Mouse (Mus musculus): ENCODE results near the gene Atg9a.
A peak's percentile ranks its signal among the peaks of the same experiment; 100 is the strongest.
"Not testable (repeated sequence)": the region's sequence is repeated elsewhere in the genome, so short reads cannot be mapped to it uniquely, and the experiment has no call there.

Gene Atg9a

GRCm38 (mm10) chr1:75191622-75192402 is at the start of gene Atg9a, which contains the start of gene Ankzf1:
Gene Atg9a (minus strand): TSS chr1:75192196.
Gene Ankzf1 (plus strand): TSS chr1:75192151.
- peak; percentile 97 for DNase-seq

- no peak for DNase-seq
Observed at GRCm38 (mm10) chr1:75239591-75239990, 47.6 kb upstream of the Atg9a start.

GRCm38 (mm10) chr1:75236117-75237050 is 44.4 kb upstream of the Atg9a start, which contains the start of gene Dnajb2:
Gene Dnajb2 (plus strand): TSS chr1:75236406.
- peak; percentile 94 for DNase-seq

GRCm38 (mm10) chr1:75234606-75235005 is 42.6 kb upstream of the Atg9a start:
- peak; percentile 79 for DNase-seq

- DNase-seq, result not testable (repeated sequence)
Observed at GRCm38 (mm10) chr1:75232489-75232888, 40.5 kb upstream of the Atg9a start.

GRCm38 (mm10) chr1:75231664-75232152 is 39.7 kb upstream of the Atg9a start, which contains the start of gene A630095N17Rik:
Gene A630095N17Rik (minus strand): TSS chr1:75232102.
- DNase-seq, result no peak

GRCm38 (mm10) chr1:75231224-75231623 is 39.2 kb upstream of the Atg9a start:
- DNase-seq, result no peak

- no peak for DNase-seq
Observed at GRCm38 (mm10) chr1:75230335-75230994, 38.5 kb upstream of the Atg9a start.

- DNase-seq, result no peak
Observed at GRCm38 (mm10) chr1:75229158-75229557, 37.2 kb upstream of the Atg9a start.

- DNase-seq, result no peak
Observed at GRCm38 (mm10) chr1:75227653-75228052, 35.7 kb upstream of the Atg9a start.

- DNase-seq, result no peak
Observed at GRCm38 (mm10) chr1:75226138-75226537, 34.1 kb upstream of the Atg9a start.

- no peak for DNase-seq
Observed at GRCm38 (mm10) chr1:75225473-75225872, 33.5 kb upstream of the Atg9a start.

GRCm38 (mm10) chr1:75223532-75223931 is 31.5 kb upstream of the Atg9a start:
- no peak for DNase-seq

- DNase-seq, result no peak
Observed at GRCm38 (mm10) chr1:75222926-75223325, 30.9 kb upstream of the Atg9a start.

GRCm38 (mm10) chr1:75221538-75221937 is 29.5 kb upstream of the Atg9a start:
- DNase-seq, result no peak

GRCm38 (mm10) chr1:75219531-75219930 is 27.5 kb upstream of the Atg9a start, which contains the start of gene Tuba4a:
Gene Tuba4a (minus strand): TSS chr1:75219865.
- no peak for DNase-seq

- peak; percentile 95 for DNase-seq
Observed at GRCm38 (mm10) chr1:75219078-75219477, 27.1 kb upstream of the Atg9a start.

- peak; percentile 46 for DNase-seq
Observed at GRCm38 (mm10) chr1:75218227-75219001, 26.4 kb upstream of the Atg9a start.

GRCm38 (mm10) chr1:75217893-75218226 is 25.9 kb upstream of the Atg9a start:
- no peak for DNase-seq

GRCm38 (mm10) chr1:75216797-75217585 is 25.0 kb upstream of the Atg9a start:
- DNase-seq, result peak; percentile 29

- DNase-seq, result no peak
Observed at GRCm38 (mm10) chr1:75215785-75216184, 23.8 kb upstream of the Atg9a start.
